Mouse (Mus musculus) 416B (cell line): ENCODE data around the gene Wwc2.

ENCODE experiments used
- DNase-seq: peaks from one replicate; pipeline ENCODE4 v3.0.0; 2011; ENCODE audit warnings: low read depth

Gene Wwc2

DNA sequence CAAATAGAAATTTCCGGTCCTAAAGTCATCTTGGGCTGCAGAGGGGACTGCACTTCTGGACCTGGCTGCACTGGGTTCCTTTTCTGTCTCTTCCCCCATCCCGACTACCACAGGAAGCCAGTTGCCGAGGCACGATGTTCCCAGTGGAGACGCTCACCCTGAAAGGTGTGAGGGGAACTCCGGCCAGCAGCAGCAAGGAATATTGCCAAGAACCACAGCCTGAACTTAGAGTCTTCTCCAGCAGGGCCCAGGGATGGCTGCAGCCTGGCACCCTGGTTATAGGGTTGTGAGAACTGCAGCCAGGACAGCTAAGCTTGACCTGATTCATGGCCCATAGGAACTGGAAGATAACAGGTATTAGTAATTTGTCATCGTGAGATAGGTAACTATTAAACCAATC is 86.7 kb downstream of the Wwc2 start:
- no peak for DNase-seq

DNA sequence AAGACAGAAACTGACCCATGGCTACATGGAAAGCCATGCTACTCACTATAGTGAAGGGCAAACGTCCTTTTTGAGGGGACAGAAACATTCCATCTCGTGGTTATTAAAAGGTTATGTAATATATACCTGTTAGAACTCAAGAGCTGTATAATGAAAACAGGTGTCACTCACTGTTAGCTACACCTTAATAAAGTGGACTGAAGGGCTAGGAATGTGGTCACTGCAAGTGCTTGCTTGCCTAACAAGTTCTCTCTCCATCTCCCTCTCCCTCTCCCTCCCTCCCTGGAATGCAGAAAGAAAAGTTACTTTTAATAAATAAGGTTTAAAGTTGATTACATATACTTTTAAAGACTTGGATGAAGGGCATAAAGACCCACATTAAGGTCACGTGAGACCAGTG is 88.0 kb downstream of the Wwc2 start:
- no peak for DNase-seq

DNA sequence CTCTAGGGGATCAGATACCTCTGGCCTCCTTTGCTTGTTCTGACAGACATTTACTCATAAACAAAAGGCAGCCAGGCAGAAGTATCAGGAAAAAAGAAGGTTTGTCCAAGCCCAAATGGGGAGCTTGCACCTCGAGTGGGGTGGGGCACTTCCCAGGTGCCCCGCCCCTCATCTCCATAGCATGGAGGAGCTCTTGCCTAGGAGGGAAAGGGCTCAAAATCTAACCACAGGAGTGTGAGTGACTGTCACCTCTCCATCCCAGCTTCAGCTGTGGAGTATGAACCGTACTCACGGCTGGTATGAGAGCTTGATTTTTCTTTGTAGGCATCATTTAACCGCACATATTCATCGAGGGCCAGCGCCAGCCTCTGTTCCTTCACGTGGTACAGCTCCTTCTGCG is 90.4 kb downstream of the Wwc2 start:
- no peak for DNase-seq

DNA sequence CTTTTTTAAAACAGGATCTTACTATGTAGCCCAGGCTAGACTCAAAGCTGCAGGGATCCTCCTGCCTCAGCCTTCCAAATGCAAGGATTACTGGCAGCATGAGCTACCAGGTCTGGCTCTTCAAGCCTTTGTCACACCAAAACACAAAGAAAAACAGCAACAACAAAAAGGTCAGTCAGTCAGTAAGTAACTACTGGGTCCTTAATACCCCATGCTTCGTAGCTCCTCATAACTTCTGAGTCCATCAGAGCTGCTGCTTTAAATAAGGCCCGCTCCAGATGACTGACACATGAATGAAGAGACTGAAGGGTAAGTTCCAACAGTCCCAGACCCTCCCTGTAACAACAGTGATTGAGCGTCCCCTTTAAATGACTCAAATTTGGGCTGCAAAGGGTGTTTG is 90.8 kb downstream of the Wwc2 start:
- no peak for DNase-seq

DNA sequence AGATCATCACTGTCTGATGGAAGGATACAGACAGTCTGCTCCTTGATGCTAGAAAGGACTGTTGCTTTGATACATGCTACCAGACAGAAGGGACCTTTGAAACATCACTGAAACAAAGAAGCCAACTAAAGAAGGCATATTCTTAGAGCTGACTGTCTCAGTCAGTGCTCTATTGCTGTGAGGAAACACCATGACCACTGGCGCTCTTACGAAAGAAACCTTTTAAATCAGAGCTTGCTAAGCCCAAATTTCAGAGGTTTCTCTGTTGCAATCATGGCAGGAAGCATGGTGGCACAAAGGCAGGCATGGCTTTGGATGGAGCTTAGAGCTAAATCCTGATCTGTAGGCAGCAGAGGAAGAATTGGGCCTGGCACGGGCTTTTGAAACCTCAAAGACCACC is 98.3 kb downstream of the Wwc2 start:
- DNase-seq, result peak; percentile 63

DNA sequence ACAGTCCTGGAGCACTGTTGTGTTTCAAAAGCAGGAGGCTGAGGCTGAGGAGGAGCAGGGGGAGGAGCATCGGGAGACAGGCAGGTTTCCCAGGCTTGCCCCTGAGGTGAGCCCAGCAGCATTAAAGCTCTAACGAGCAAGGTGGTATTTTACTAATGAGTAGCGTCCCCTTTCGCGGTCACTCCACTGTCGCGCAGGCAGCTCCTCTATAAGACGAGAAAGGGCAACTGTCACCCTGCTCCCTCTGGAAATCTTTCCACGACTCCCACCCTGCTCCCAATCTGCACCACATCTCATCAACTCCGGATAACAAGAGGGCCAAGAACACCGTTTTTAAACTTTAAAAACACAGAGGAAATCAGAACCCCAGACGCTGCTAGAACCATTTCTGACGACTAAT is 99.1 kb downstream of the Wwc2 start:
- no peak for DNase-seq

DNA sequence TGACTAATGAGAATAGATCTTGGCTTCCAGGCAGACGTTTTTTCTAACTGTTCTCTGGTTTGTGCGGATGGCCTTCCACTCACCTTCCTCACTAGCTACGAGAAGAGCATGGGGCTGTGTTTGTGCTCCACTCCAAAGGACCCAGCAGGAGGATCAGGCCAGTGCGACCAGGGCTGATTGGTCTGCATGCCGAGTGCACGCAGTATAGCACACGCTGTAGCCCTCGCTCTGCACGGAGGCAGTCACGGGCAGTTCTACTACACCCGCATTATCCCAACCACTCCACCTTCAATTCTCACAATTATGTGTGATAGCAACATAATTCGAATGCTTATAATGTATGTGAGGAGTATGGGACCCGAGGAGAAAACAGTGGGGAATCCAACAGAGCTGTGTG is 99.9 kb downstream of the Wwc2 start:
- DNase-seq, result no peak

DNA sequence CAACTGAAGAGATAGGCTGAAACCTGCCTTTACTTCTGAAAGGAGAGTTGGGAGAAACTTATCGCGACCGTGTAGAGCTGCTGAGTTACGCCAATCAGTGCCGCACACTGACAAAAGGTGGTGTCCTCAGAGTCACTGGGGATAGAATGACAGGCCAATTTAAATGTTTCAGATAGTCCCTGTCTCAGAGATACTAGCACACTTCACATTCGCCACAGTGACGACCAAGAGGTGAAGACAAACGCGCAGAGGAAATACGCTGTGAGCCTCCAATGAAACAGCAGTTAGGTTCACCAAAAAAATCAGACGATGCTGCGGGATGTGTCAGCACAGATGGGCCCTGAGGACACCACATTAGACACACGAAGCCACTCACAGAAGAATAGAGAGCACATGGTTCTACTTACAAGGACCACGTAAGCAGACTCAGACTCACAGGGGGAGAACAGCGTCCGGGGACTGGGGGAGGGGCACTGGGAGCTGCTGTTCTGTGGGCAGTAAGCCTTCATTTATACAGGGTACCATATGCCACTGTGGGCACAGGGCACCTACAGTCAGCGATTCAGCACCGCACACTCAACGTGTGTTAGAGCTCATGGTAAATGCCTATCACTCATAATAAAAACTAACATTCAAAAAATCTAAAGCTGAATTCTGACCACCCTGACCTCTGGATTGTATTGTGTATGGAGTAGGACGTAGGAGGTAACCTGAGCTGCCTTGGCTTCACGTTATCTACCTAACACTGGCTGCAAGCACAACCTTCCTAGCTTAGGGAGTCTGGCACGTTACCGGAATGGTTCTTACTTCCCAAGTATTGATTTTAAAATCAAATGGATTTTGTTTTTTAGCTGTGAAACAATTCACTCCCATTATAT is 100.5 kb downstream of the Wwc2 start:
- no peak for DNase-seq

DNA sequence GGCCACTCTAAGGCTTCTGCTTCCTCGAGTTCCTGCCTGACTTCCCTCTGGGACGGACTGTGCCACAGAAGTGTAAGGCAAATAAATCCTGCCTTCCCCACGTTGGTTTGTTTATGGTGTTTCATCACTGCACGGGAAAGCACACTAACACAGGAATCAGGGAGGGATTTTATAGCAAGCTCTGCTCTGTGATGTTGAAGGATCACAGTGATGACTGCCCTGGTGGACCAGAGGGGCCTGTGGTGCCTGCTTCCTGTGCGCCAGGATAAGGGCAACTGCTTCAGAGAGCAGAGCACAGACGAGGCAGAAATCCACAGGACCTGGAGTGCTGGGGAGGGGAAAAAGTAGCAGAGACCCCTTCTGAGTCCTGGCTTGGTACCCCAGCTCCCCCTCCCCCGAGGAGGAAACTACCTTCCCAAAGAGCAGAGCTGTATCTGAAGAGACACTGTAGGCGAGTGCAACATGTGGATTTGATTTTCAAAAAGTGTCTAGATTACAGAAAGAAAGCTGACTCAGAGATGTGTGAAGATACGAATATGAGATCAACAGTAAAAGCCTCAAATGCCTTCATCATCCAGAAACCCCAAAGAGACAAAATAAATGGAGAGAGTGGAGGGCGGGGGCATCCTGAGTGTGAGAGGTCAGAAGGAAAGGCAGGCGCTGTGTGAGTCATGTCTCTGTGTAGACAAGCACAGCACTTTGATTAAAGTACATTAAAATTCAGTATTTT is 101.7 kb downstream of the Wwc2 start:
- DNase-seq, result peak; percentile 57

DNA sequence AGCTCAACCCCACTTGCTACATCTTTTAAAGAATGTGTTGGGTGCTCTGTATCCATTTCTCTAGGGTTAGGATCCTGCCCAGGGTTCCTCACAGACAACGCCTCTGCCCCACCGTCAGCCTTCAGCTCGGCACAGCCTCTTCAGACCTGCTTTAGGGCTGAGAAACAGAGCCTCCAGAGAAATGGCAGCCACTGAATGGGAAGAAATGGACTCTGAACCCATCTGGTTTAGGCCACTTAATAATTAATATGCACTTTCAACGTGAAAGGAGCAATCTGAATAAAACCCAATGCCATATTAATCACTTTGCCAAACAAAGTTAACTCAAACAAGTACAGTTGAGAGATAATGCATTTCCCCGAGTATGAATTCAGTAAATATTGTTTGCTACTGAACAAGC is 106.4 kb downstream of the Wwc2 start:
- DNase-seq, result no peak

DNA sequence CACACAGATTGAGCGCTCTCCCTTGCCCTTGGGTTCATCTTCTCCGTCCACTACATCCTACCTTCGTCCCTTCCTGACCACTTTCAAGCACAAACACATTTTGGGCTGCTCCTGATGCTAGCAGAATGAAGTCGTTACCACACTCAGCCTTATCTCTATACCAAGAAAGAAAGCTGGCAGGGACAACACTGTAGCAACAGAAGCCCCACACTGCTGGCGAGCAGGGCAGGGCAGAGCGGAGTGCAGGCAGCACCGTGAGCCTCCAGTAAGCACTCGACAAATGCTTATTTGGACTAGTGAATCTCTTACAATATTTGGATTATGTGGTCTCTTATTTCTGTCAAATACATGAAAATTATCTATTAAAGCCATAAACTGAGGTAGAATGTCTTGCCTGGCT is 107.0 kb downstream of the Wwc2 start:
- no peak for DNase-seq

DNA sequence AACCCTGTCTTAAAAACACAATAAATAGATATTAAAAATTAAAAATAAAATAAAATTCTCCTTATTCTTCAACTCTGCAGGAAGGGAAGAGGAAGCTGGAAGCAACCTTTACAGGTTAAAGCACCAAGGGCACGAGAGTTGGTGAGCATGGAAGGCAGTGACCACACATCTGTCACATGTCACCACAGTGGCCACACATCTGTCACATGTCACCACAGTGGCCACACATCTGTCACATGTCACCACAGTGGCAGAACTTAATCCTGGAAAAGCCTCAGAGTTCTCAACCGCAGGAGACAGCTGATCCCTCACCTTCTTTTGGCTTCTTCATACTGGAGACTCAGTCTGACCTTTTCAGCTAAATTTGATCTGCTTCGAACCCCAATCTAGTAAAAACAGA is 112.2 kb downstream of the Wwc2 start:
- DNase-seq, result peak; percentile 46

DNA sequence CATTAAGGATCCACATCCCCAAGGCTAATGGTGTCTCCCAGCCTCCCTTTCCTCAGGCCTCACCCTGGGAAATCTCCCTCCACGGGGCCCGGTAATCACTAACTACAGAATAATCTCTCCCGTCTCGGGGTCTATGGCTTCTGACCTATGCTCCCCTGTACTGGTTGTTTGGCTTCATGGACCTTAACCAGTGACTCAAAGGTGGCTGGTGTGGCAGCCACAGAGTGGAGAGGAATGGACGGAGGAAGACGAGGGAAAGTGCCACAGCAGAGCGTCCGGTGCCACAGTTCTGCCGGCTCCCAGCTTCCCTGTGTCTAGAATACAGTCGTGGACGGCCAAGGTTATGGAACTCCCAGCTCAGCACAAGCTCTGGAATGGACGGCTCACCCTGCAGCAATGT is 114.9 kb downstream of the Wwc2 start:
- no peak for DNase-seq

DNA sequence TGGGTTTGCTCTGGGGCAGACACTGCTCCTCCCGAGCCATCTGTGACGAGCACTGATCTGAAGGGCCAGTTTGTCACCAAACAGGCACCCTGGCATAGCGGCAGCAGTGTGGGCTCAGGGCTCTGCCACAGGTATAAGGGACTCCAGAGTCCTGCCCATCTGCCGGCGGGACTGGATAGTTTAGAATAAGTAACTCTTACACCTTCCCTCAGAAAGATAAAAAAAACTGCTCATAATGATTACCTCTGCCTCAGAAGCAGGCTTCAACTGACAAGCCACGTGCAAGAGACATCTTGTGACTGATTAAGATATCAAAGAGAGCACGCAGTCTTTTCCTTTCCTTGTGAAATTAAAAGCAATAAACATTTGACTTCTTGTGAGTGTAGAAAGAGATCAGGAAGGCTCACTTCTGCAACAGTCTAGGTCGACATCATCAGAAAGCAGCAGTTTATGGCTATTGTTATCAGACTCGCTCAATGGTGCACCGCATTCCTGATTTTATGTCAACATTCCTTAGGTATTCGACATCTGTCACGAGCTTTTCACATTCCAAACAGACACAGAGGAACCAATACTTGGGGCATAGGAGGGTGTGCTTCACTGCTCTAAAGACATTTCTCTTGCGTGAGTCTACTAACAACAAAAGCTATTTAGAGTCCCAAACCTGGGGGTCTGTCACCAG is 116.1 kb downstream of the Wwc2 start:
- DNase-seq, result no peak

DNA sequence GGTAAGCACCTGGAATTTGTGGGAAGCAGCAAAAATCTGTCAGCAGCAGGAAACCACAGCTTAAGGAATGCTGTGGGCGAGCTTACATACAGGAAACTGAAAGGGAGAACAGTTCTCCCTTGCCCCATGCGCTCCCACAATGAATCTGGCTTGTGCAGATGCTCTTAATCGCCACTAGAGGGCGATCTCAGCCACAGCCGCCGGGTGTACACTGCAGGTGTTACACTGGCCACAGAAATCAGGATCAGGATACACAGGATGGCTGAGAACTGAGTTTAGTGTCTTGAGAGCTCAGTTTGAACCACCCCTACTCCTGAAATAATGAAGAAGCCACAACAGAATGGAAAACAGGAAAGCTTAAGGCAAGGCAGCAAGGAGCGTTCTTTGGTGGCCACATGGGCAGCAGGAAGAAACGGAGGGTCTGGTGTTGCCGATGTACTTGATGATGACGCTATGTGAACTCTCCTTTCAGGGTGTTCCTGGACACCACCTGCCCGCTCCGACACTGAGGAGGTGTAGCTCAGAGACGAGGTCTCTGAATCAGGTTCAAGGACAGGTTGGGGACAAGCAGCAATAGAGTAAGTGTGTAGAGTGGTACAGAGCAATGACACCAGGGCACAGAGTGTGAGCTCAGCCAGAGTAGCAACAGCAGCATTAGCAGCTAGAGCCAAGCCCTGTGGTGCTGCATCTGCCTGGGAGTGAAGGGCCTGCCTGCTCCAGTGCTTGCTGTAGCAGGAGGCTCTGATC is 118.2 kb downstream of the Wwc2 start:
- DNase-seq, result peak; percentile 56

DNA sequence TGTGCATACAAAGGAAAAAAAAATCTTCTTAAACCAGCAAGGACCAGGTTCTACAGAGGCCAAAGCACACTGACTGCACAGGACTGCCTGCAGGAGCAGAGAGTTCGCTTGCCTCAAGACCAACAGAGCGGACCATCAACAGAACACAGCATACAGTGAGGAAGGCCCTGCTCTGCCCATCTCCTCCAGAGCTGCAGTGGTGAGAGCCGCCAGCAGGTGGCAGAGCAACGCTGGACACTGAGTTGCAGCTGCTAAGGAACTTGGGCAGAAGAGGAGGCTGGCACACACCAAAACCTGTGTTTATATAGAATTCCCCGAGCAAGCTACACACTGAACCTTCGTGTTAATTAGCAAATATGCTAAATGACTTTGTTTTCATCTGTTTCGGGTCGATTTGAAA is 123.7 kb downstream of the Wwc2 start:
- peak; percentile 74 for DNase-seq

DNA sequence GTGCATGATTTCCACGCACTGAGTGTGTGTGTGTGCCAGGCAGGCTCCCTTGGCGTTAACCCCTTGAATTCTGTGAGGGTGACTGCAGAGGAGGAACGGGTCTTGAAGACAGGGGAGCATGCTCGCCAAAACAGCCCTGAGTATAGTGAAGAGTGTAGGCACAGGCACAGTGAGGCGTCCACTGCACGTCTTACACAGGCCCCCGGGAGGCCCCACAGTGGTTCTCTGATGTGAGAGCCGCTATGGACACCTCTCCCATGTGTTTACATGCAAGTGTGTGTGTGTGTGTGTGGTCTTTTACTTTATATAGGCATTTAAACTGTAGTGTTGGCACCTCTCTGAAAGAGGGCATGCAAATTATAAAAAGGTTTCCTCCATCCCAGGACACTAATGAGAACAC is 124.2 kb downstream of the Wwc2 start:
- DNase-seq, result no peak

DNA sequence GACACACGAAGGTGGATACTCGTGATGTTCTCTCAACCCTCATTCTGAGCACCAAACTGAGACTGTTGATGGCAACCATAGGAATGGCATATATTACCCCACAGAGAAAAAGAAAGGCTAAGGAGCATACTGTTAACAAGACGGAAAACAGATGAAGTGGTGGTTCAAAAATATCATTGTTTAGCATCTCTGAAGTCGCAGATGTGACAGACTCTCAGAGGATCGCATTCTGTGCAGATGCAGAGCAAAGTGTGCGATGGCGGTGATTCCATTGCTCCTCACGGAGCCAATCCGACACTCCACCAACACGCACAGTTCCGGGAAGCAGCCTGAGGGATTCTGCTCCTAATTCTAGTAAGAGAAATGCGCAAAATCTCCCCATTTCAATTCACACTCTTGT is 131.5 kb downstream of the Wwc2 start:
- no peak for DNase-seq

DNA sequence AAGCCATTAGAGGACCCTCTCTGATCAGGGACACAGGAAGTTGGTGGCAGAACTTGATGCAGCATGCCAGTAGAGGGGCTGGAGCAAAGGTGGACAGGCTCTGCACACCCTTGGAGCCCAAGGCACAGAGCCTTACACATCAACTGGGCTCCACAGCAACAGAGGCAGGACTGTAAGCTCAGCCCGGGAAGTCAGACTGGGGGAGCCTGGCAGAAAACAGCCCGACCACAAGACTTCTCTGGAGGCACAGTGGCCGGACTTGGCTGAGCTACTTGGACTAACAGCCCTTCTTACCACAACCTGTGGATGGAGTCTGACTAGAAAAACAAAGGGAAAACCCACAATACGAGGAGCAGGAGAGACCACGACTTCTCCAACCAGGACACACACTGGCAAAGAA is 137.4 kb downstream of the Wwc2 start:
- DNase-seq, result no peak

DNA sequence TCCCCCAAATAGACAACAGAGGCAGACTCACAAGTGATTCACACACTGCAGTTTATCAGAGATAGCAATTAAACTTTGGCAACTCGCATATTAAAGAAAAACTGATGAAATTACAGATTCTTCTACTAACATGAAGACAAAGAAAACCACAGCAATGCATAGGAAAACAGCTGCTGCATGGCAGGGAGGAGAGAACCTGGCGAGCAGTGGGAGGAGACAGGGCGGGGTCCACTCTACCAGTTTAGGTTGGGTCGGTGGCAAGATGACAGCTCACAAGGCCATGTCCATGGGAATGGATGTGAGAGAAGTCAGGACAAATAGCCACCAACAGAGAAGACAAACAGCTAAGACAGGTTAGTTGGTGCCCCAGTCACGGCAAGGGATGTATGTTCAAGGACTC is 138.0 kb downstream of the Wwc2 start:
- DNase-seq, result no peak

DNA sequence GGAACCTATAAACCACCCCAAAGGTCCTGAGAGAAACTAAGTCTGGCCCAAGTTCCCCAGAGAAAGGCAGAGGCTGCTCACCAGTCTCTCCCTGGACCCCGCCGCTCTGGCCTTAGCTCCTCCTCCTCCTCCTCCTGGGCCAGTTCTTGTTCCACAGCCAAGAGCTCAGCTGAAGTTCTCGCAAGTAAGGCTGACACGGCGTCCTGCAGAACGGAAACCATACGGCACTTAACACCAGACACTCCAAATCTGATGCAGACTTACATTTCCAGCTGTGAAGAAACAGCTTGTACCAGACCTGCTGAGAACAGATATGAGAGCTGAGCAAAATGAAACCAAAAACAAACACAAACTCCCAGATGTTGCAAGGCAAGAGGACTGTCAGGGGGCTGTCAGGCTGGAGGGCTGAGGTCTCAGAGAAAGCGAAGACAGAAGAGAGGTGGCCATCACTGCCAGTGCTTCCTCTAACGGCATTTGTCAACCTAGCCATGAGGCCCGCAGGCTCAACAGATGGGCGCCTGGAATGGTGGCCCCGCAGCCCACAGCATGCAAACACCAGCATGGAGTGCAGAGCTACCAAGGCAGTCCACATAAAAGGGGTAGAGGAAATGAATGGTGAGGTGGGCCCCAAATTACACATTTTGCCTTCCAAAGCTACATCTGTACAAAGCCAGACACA is 138.8 kb downstream of the Wwc2 start:
- DNase-seq, result peak; percentile 64

DNA sequence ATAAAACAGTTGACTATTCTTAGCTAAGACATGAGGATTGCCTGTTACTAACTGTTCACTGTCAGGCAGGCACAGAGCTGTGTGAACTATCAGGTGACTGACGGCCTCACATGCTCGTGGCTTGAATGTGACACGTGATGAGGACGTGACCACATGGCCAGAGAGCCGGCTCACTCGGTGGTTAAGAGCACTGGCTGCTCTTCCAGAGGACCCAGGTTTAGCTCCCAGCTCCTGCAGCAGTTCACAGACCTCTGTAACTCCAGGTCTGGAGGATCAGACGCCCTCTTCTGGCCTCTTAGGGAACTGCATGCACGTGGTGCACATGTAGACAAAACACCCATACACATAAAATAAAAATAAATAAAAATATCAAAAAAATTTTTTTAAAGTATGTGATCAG is 140.9 kb downstream of the Wwc2 start:
- DNase-seq, result peak; percentile 52
